Mouse (Mus musculus) forebrain, embryonic 15.5 days (tissue): Measurements from ENCODE around the gene Armc3. TPM values are rescaled to one million over a fixed set of nuclear protein-coding genes. Genes with fewer than 3 reads are reported as not detected.

ENCODE experiments used
- ATAC-seq: fragments of 200-750 bp; cut with Nextera tagmentation; replicated peaks from 2 replicates; pipeline ENCODE4 v1.8.0; 2017; ENCODE audit warnings: mild to moderate bottlenecking, moderate TSS enrichment, moderate library complexity
- H3K27ac ChIP-seq: fragments of 300-500 bp; sonication (generic); replicated peaks from 2 replicates; pipeline ENCODE4 v1.5.1; 2015; ENCODE audit warnings: mild to moderate bottlenecking, inconsistent platforms
- H3K27me3 ChIP-seq: fragments of 300-500 bp; sonication (generic); 2 replicates; pipeline ENCODE4 v1.6.1; 2015; ENCODE audit warnings: inconsistent platforms
- H3K36me3 ChIP-seq: fragments of 300-500 bp; sonication (generic); 2 replicates; pipeline ENCODE4 v1.6.1; 2015; ENCODE audit warnings: mild to moderate bottlenecking, inconsistent platforms
- H3K4me1 ChIP-seq: fragments of 300-500 bp; sonication (generic); 2 replicates; pipeline ENCODE4 v1.6.1; 2015; ENCODE audit warnings: inconsistent platforms
- H3K4me2 ChIP-seq: fragments of 300-500 bp; sonication (generic); replicated peaks from 2 replicates; pipeline ENCODE4 v1.6.1; 2015; ENCODE audit warnings: mild to moderate bottlenecking, inconsistent platforms
- H3K4me3 ChIP-seq: fragments of 300-500 bp; sonication (generic); 2 replicates; pipeline ENCODE4 v1.5.1; 2015; ENCODE audit warnings: mild to moderate bottlenecking, inconsistent platforms
- H3K9ac ChIP-seq: fragments of 300-500 bp; sonication (generic); replicated peaks from 2 replicates; pipeline ENCODE4 v1.6.1; 2015; ENCODE audit warnings: mild to moderate bottlenecking, inconsistent platforms
- H3K9me3 ChIP-seq: fragments of 300-500 bp; sonication (generic); 2 replicates; pipeline ENCODE4 v1.6.1; 2016; ENCODE audit warnings: inconsistent platforms
- WGBS: fragments of 180-500 bp; shearing (Covaris S2); methylation state at CpG from one replicate; pipeline ENCODE4 v1.1.7; 2015; ENCODE audit warnings: mixed read lengths; 5-methylcytosine and 5-hydroxymethylcytosine counted together
- polyA plus RNA-seq: library from polyadenylated mRNA; unstranded; fragments of >200 nt; fragmentation: Nextera tagmentation; extraction: Ambion mirVana; gene quantifications from 2 replicates; pipeline ENCODE4 v1.2.1, GENCODE M21; 2015

Gene Armc3
- polyA plus RNA-seq, 1 experiment from 2014 or later = 1.4 TPM

DNA sequence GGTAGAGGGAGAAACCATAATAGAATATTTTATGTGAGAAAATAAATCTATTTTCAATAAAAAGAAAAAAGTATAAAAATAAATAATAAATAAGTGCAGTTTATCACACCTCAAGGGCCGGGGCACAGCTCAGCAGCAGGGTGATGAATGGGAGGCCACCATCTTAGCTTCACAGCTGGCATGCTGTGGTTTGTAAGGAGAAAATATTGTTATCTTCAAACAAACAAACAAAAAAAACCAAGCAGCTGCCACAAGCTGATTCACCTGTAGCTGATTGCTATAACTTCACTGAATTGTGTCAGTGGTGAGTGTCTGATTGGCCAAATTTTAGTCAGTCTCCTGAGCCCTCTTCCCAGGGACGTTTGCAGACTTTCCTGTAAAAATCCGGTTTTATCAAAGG, 120.2 kb downstream of the Armc3 start:
- no peak overlapping the region for H3K4me3 ChIP-seq
- ATAC-seq = no peak
- H3K4me2 ChIP-seq = no peak overlapping the region
- H3K9me3 ChIP-seq = peaks cover 8% of the 10 kb centered on the region; the same call in 1 of the 2 replicates
- WGBS = 75% methylated on average over 3 of the region's 3 CpGs
- H3K9ac ChIP-seq = no peak overlapping the region
- H3K27me3 ChIP-seq = no peaks in the 10 kb centered on the region
- no peaks in the 10 kb centered on the region for H3K4me1 ChIP-seq
- no peak overlapping the region for H3K27ac ChIP-seq
- H3K36me3 ChIP-seq = no peaks in the 10 kb centered on the region

DNA sequence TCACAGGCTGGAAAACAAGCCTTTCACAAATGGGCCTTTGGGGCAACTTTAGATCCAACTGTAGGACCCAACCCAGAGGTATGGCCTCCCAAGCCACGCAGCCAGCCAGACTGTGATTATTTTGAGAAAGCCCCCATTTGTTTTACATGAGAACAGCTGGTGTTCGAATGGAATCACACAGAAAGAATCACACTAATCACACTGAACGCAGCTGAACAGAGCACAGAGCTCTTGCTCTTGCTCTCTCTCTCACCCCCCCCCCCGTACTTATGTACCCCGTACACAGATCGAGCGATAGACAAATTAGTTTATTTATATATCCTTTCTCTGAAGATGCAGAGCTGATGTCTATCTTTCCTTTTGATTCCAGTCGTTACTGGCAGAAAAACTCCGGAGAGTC, 123.3 kb downstream of the Armc3 start:
- no peak for ATAC-seq
- Histone ChIP-seq H3K27ac (no peak overlapping the region), H3K9ac (no peak overlapping the region), H3K4me3 (no peak overlapping the region), H3K4me1 (no peaks in the 10 kb centered on the region), H3K36me3 (no peaks in the 10 kb centered on the region), H3K27me3 (no peaks in the 10 kb centered on the region), H3K9me3 (no peaks in the 10 kb centered on the region), H3K4me2 (no peak overlapping the region)
- 64% methylated on average over 9 of the region's 9 CpGs for WGBS

DNA sequence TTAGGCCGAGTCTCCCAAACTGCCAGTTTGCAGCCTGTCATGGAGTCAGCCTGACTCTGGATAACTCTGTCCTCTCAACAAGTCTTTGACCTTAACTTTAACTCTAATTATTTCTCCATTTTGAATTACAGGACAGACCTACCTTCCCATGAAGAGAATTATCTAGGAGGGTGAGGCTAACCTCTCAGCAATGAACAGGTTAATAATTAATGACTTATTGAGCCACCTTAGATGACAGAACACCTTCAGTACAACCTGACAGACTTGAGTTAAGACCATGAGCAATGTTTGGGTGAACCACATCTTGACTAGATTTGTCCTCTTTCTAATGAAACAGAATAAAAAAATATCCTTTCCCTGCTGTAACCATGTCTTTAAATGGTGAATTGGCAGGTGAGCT, 127.3 kb downstream of the Armc3 start:
- ATAC-seq = no peak
- Histone ChIP-seq H3K9ac (no peak overlapping the region), H3K27me3 (no peaks in the 10 kb centered on the region), H3K4me3 (no peak overlapping the region), H3K36me3 (no peaks in the 10 kb centered on the region), H3K4me1 (no peaks in the 10 kb centered on the region), H3K9me3 (no peaks in the 10 kb centered on the region), H3K27ac (no peak overlapping the region), H3K4me2 (no peak overlapping the region)
- 97% methylated on average over 1 of the region's 1 CpGs for WGBS

DNA sequence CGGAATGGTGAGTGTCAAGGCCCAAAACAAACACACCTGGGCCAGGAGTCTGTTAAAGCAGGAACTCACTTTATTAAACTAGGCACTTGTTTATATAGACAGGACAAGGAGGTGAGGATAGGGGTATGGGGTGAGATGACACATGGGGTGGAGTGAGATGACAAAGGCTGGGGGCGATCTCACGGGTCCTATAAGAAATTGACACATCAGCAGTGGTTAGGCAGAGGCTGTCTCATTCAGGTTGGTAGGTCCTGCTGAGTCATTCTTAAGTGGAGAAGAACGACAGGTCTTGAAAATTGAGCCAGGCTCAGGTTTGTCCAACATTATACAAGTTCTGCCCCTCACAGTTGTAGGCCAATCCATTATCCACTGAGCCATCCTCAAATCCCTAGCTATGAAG, 128.7 kb downstream of the Armc3 start:
- 77% methylated on average over 4 of the region's 4 CpGs for WGBS
- Histone ChIP-seq H3K4me3 (no peak overlapping the region), H3K27ac (no peak overlapping the region), H3K4me1 (no peaks in the 10 kb centered on the region), H3K27me3 (no peaks in the 10 kb centered on the region), H3K9me3 (no peaks in the 10 kb centered on the region), H3K36me3 (no peaks in the 10 kb centered on the region), H3K4me2 (no peak overlapping the region), H3K9ac (no peak overlapping the region)
- no peak for ATAC-seq

DNA sequence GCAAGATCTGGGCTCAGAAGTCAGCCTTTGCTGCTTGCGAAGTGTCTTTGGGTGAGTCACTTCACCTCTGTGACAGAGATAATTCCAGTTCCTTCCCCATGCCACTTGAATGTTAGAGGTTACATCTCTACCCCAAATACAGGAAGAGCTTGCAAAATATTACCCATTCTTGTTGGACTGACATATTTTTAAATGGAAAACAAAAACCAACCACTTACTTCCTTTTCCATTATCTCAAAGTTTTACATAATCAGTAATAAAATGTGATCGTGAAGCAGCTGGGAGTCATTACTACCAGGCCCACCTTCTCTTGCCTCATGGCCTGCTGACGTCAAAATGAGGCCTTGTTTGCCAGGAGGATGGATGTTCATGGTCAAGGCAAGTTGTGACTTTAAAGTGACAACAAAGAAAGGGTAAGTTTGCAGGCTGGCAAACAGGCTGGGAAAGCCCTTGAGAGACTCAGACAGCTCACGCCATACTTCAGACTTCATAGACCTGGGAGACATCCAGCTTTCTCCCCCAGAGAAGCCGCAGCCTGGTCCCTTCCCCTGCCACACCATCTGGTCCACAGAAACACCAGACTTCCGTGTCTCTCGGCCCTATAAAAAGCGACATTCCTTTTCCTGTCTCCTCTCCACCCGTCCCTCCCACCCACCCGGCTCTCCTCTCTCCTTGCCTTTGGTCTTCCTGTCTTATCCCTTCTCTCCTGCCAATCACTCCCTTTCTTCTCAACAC, 145.0 kb downstream of the Armc3 start:
- WGBS = 48% methylated on average over 10 of the region's 10 CpGs
- H3K4me3 ChIP-seq = peak overlapping the region; percentile 28; the same call in 1 of the 2 replicates
- H3K4me1 ChIP-seq = 0 out of 2 replicates have a peak, but pooled peaks cover 8% of the 10 kb centered on the region
- ATAC-seq = peak; percentile 61
- no peaks in the 10 kb centered on the region for H3K27me3 ChIP-seq
- no peaks in the 10 kb centered on the region for H3K36me3 ChIP-seq
- no peak overlapping the region for H3K9ac ChIP-seq
- H3K27ac ChIP-seq = no peak overlapping the region
- peak overlapping the region; percentile 38 for H3K4me2 ChIP-seq
- H3K9me3 ChIP-seq = no peaks in the 10 kb centered on the region

DNA sequence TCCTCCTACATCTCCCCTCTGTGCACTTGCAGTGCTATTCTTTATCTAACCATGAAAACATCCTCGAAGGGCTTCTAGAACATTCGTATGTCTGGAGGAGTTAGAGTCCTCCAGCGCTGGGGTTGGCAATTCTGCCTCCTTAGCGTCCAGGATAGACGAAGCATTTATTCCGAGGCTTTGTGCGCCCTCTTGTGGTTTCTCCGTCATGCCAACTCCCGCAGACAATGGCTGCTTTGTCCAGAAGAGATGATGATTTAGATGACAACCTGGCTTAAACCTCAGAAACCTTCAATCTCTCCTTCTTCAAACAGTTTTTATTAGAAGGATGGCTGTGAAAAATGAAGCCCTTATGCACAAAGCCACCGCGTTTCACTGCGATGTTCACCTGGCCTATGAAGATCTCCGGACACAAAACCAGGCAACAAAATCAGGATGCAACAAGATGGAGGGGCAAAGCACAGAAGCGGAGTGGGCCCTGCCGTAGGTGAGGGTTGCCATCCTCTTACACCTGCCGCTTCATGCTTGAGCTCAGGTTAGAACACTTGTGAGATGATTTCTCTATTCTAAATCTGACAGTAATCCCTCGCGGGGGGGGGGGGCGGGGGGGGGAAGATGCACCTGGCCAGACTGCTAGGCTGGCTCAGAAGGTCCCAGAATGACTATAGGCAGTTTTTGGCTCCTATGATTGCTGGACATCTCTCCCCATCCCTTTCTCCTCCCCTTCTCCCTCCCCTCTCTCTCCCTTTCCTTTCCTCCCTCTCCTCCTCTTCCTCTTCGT, 145.7 kb downstream of the Armc3 start:
- 27% methylated on average over 20 of the region's 20 CpGs for WGBS
- Histone ChIP-seq H3K4me1 (0 out of 2 replicates have a peak, but pooled peaks cover 8% of the 10 kb centered on the region), H3K4me3 (peak overlapping the region; percentile 28), H3K9ac (peak overlapping the region; percentile 43), H3K27me3 (no peaks in the 10 kb centered on the region), H3K9me3 (no peaks in the 10 kb centered on the region), H3K4me2 (peak overlapping the region; percentile 38), H3K27ac (no peak overlapping the region), H3K36me3 (no peaks in the 10 kb centered on the region)
- ATAC-seq = peak; percentile 93

DNA sequence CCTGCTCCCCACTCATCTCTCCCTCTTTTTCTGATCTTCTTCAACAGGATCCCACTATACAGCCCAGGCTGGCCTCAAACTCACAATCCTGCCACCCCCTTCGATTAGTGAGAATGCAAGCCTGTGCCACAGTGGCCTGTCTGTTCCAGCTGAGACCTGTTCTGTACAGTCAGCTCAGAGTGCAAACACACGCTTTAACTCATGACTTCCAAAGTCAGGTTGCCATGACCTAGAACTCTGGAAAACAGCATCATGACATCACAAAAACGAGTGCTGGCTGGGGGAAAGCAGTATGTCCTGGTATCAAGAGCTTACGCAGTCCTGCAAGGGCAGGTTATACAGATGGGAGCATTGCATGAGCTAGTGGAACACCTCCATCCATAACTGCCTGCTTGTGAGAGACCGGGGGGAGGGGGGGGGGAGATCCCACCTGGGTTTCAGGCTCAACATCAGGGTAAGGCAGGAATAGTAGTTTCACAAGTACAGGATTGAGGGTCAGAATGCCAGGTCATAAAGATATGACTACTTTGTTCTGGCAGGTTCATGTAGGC, 146.4 kb downstream of the Armc3 start:
- Histone ChIP-seq H3K9ac (no peak overlapping the region), H3K9me3 (no peaks in the 10 kb centered on the region), H3K4me3 (no peak overlapping the region), H3K4me1 (0 out of 2 replicates have a peak, but pooled peaks cover 8% of the 10 kb centered on the region), H3K36me3 (no peaks in the 10 kb centered on the region), H3K27ac (no peak overlapping the region), H3K4me2 (no peak overlapping the region), H3K27me3 (no peaks in the 10 kb centered on the region)
- 75% methylated on average over 5 of the region's 5 CpGs for WGBS
- peak; percentile 58 for ATAC-seq

DNA sequence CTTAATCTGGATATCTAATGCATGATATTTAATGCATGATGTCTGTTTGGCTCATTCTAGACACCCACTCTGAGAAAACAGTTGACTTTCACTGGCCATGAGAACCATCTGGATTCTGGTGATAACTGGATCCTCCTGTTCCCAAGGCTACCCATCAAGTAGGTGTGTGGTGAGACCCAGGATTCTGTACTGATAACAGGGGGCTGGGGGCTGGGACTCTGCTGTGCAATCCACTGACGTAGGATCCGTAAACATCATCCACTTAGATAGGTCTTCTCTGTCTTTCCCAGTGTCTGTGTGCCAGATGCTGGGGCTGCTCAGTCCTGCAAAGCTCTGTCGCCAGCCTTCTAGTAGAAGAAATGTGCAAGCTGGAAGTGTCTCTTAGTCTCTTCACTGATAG, 149.4 kb downstream of the Armc3 start:
- H3K27me3 ChIP-seq = no peaks in the 10 kb centered on the region
- H3K9me3 ChIP-seq = no peaks in the 10 kb centered on the region
- H3K4me3 ChIP-seq = no peak overlapping the region
- no peak overlapping the region for H3K4me2 ChIP-seq
- 87% methylated on average over 3 of the region's 3 CpGs for WGBS
- H3K36me3 ChIP-seq = no peaks in the 10 kb centered on the region
- no peak overlapping the region for H3K9ac ChIP-seq
- no peak for ATAC-seq
- no peak overlapping the region for H3K27ac ChIP-seq
- 0 out of 2 replicates have a peak, but pooled peaks cover 8% of the 10 kb centered on the region for H3K4me1 ChIP-seq

DNA sequence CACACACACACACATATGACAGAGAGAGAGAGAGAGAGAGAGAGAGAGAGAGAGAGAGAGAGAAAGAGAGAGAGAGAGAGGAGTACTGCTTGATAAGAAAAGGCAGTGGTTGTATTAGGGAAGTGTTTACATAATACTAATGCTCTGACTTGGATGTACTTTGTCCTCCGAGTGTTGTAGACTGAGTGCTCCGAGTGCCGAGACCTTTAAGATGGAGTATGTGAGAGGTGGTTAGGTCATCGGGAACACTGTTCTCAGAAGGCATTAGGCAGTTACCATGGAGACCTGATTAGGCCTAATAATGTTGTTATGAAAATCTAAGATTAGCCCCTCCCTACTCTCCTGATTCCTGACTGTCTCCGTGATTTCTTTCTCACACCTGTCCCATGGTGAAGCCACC, 151.1 kb downstream of the Armc3 start:
- H3K4me1 ChIP-seq = no peaks in the 10 kb centered on the region
- WGBS = 85% methylated on average over 5 of the region's 5 CpGs
- no peaks in the 10 kb centered on the region for H3K36me3 ChIP-seq
- H3K9ac ChIP-seq = no peak overlapping the region
- no peaks in the 10 kb centered on the region for H3K27me3 ChIP-seq
- no peaks in the 10 kb centered on the region for H3K9me3 ChIP-seq
- H3K27ac ChIP-seq = no peak overlapping the region
- no peak overlapping the region for H3K4me2 ChIP-seq
- no peak for ATAC-seq
- no peak overlapping the region for H3K4me3 ChIP-seq

DNA sequence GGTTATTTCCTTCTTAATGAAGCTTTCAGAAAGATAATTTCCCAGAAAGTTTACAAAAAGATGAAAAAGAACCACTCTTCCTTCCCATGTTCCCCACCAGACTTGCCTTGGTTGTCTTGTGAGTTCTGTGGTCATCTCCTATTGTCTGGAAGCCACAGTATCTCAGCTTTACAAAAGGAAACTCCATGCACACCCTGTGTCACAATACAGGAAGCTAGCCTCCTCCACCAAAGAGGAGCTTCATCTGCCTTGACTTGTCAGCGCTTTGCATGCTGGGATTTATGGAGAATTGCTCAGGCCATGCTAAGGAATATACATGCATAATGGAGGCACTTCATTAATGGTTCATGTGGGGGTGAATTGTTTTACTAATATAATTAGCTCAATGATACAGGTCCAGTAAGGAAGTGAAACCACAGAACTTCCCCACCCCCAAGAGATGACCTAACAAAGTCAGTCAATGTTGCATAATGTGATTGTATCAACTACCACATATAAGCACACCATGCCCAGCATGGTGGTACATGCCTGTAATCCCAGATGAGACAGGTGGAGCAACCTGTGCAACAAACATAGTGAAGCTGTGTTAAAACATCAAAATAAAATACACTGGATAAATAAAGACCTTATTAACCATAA, 152.6 kb downstream of the Armc3 start:
- Histone ChIP-seq H3K9ac (no peak overlapping the region), H3K4me1 (no peaks in the 10 kb centered on the region), H3K27me3 (no peaks in the 10 kb centered on the region), H3K27ac (no peak overlapping the region), H3K9me3 (no peaks in the 10 kb centered on the region), H3K4me3 (no peak overlapping the region), H3K36me3 (no peaks in the 10 kb centered on the region), H3K4me2 (no peak overlapping the region)
- 86% methylated on average over 1 of the region's 1 CpGs for WGBS
- ATAC-seq = no peak

DNA sequence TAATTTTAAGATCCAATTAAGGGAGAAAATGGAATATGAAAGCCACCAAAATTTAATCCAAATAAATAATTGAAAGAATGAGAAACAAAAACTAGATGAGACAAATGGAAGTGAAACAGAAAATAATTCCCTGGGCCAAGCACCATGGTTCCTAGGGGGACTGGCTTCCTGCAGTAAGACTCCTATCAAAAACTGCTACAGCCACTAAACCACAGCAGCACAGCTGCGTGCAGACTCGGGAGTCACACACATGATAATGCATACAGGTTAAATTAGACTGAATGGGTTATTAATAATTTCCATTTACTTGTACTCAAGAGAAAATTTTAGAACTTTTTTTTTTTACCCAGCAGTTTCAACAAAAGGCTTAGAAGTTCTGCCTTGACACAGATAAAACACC, 154.1 kb downstream of the Armc3 start:
- no peak for ATAC-seq
- H3K36me3 ChIP-seq = no peaks in the 10 kb centered on the region
- H3K9ac ChIP-seq = no peak overlapping the region
- no peak overlapping the region for H3K27ac ChIP-seq
- no peaks in the 10 kb centered on the region for H3K4me1 ChIP-seq
- H3K4me3 ChIP-seq = no peak overlapping the region
- H3K4me2 ChIP-seq = no peak overlapping the region
- WGBS = 92% methylated on average over 2 of the region's 2 CpGs
- no peaks in the 10 kb centered on the region for H3K9me3 ChIP-seq
- H3K27me3 ChIP-seq = no peaks in the 10 kb centered on the region
